In the genomic region with DNA sequence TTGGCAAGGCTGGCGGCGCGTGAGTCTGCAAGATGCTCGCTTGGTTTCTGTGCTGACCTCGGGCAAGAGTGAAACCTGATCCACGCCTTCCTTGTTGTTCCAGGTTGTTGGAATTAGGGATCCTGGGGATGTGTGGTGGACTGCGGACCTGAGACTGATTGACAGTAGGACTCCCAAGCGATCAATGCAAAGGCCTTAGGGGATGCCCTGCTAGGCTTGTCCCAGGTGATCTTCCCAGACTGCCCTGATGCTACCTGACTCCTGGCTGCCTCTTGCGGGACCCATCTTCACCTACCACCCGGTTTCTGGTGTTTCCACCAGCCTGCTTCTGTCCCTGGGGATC, we compare ENCODE assay signal across 8 mouse cellular contexts. TPM values are rescaled to one million over a fixed set of nuclear protein-coding genes. Genes with fewer than 3 reads are reported as not detected.
DNase-seq lines count a peak whose midpoint lies in the region; ATAC-seq and TF ChIP-seq lines count a peak whose summit lies in the region.

No protein-coding gene starts in this region.

- no peak for DNase-seq in liver, adult 2 months (ENCODE audit: extremely low read depth, low read depth, low spot score)
- DNase-seq in liver: no peak
- DNase-seq in embryonic facial prominence, embryonic 14.5 days (ENCODE audit: low spot score): peak; percentile 25
- DNase-seq in retina, postnatal 1 day: no peak
- DNase-seq in gastrocnemius, postnatal 14 days: no peak
- DNase-seq in adrenal gland, adult 2 months: no peak

- peaks cover 6% of the 10 kb centered on the region for H3K4me1 ChIP-seq in liver, adult 2 months (ENCODE audit: control insufficient read depth, insufficient read depth, low read length)
- 0 out of 2 replicates have a peak, but pooled peaks cover 4% of the 10 kb centered on the region for H3K4me1 ChIP-seq in embryonic facial prominence, embryonic 14.5 days (ENCODE audit: control insufficient read depth, insufficient read depth, low read length)
- peaks cover 6% of the 10 kb centered on the region; the same call in 1 of the 2 replicates for H3K4me1 ChIP-seq in intestine, embryonic 15.5 days (replicated peaks)
- H3K4me1 ChIP-seq in neural tube, embryonic 12.5 days: peaks cover 7% of the 10 kb centered on the region

- peak overlapping the region; percentile 87 for H3K4me3 ChIP-seq in liver, adult 2 months (ENCODE audit: insufficient read depth, low read depth, low read length)
- H3K4me3 ChIP-seq in embryonic facial prominence, embryonic 14.5 days (ENCODE audit: low read depth, low read length): peak overlapping the region; percentile 94
- peak overlapping the region; percentile 96 for H3K4me3 ChIP-seq in intestine, embryonic 15.5 days (replicated peaks)
- H3K4me3 ChIP-seq in neural tube, embryonic 12.5 days: peak overlapping the region; percentile 95

- intact Hi-C loops in gastrocnemius, postnatal 14 days (cut with DNase I; ENCODE audit: low total_unique reads): no loop called here

- no peak for TF ChIP-seq CTCF in liver, adult 2 months (IDR thresholded peaks at IDR 0.05; ENCODE audit: low read depth, low read length)

- H3K4me2 ChIP-seq in embryonic facial prominence, embryonic 14.5 days (ENCODE audit: low read depth, low read length): peak overlapping the region; percentile 75
- H3K4me2 ChIP-seq in intestine, embryonic 15.5 days (replicated peaks): peak overlapping the region; percentile 61
- H3K4me2 ChIP-seq in neural tube, embryonic 12.5 days (replicated peaks): peak overlapping the region; percentile 94

- no peak for TF ChIP-seq POLR2A in liver, adult 2 months (IDR thresholded peaks at IDR 0.05; ENCODE audit: extremely low read depth, insufficient read depth, low read length)

- no peaks in the 10 kb centered on the region for H3K9me3 ChIP-seq in embryonic facial prominence, embryonic 14.5 days (ENCODE audit: control insufficient read depth, low read length)
- H3K9me3 ChIP-seq in intestine, embryonic 15.5 days: no peaks in the 10 kb centered on the region
- no peaks in the 10 kb centered on the region for H3K9me3 ChIP-seq in neural tube, embryonic 12.5 days

- H3K9ac ChIP-seq in liver, adult 2 months (ENCODE audit: low read depth, low read length): peak overlapping the region; percentile 67
- H3K9ac ChIP-seq in embryonic facial prominence, embryonic 14.5 days (ENCODE audit: low read depth, low read length): peak overlapping the region; percentile 88
- H3K9ac ChIP-seq in intestine, embryonic 15.5 days: peak overlapping the region; percentile 96
- H3K9ac ChIP-seq in neural tube, embryonic 12.5 days: peak overlapping the region; percentile 81

- WGBS in liver, adult 2 months: 2% methylated on average over 10 of the region's 10 CpGs
- 0% methylated on average over 10 of the region's 10 CpGs for WGBS in embryonic facial prominence, embryonic 14.5 days
- 2% methylated on average over 10 of the region's 10 CpGs for WGBS in intestine, embryonic 15.5 days
- 1% methylated on average over 10 of the region's 10 CpGs for WGBS in neural tube, embryonic 12.5 days

- ATAC-seq in embryonic facial prominence, embryonic 14.5 days (ENCODE audit: low read depth): peak; percentile 61
- ATAC-seq in intestine, embryonic 15.5 days: peak; percentile 46
- ATAC-seq in neural tube, embryonic 12.5 days (ENCODE audit: low FRiP score, low read depth): peak; percentile 70

- H3K79me2 ChIP-seq in liver, adult 2 months (ENCODE audit: control insufficient read depth, insufficient read depth, low read length): peaks cover 15% of the 10 kb centered on the region; the same call in 1 of the 2 replicates

- no peak overlapping the region for H3K27ac ChIP-seq in liver, adult 2 months (replicated peaks; ENCODE audit: insufficient read depth, low read depth, low read length)
- H3K27ac ChIP-seq in embryonic facial prominence, embryonic 14.5 days (replicated peaks; ENCODE audit: low read depth, low read length): peak overlapping the region; percentile 75; the same call in 1 of the 2 replicates
- H3K27ac ChIP-seq in intestine, embryonic 15.5 days: 0 out of 2 replicates have a peak overlapping the region, but pooled peaks have one; percentile 40
- H3K27ac ChIP-seq in neural tube, embryonic 12.5 days: no peak overlapping the region

- no peaks in the 10 kb centered on the region for H3K27me3 ChIP-seq in liver, adult 2 months (ENCODE audit: control insufficient read depth, insufficient read depth, low read length)
- no peaks in the 10 kb centered on the region for H3K27me3 ChIP-seq in embryonic facial prominence, embryonic 14.5 days (replicated peaks; ENCODE audit: control insufficient read depth, insufficient read depth, low read length)
- H3K27me3 ChIP-seq in intestine, embryonic 15.5 days (replicated peaks): no peaks in the 10 kb centered on the region
- H3K27me3 ChIP-seq in neural tube, embryonic 12.5 days (replicated peaks): no peaks in the 10 kb centered on the region

- H3K36me3 ChIP-seq in liver, adult 2 months (ENCODE audit: control insufficient read depth, insufficient read depth, low read length): no peaks in the 10 kb centered on the region
- no peaks in the 10 kb centered on the region for H3K36me3 ChIP-seq in embryonic facial prominence, embryonic 14.5 days (ENCODE audit: control insufficient read depth, insufficient read depth, low read length)
- H3K36me3 ChIP-seq in intestine, embryonic 15.5 days: no peaks in the 10 kb centered on the region
- H3K36me3 ChIP-seq in neural tube, embryonic 12.5 days: no peaks in the 10 kb centered on the region

RNA-seq across cellular contexts. Expression of gene Chmp2b, which starts 0.3 kb away (rescaled TPM):
- 19.1 and 20.6 TPM in 2 replicates for total RNA-seq in liver, adult 2 months (2014; rRNA removed)
- polyA plus RNA-seq in liver, adult 2 months (2012; rRNA removed): 8.5 and 10.5 TPM in 2 replicates
- polyA plus RNA-seq in embryonic facial prominence, embryonic 14.5 days (2014; fragmentation: Nextera tagmentation; extraction: Ambion mirVana): 95.3 and 97.2 TPM in 2 replicates
- polyA plus RNA-seq in intestine, embryonic 15.5 days (2015; fragmentation: Nextera tagmentation; extraction: Ambion mirVana): 126 and 143 TPM in 2 replicates
- 125 and 131 TPM in 2 replicates for polyA plus RNA-seq in neural tube, embryonic 12.5 days (2016; fragmentation: Nextera tagmentation; extraction: Ambion mirVana)
- 10 to 100 TPM; 33.8 to 34.9 TPM for total RNA-seq in gastrocnemius, postnatal 14 days (2021)
- 10 to 100 TPM; 47.6 to 60.1 TPM for total RNA-seq in adrenal gland, adult 2 months (2021)
- polyA plus RNA-seq in adrenal gland, adult 2 months (2012; rRNA removed): 42.8 and 45.2 TPM in 2 replicates

RNA-seq across cellular contexts. Expression of gene Pou1f1, which starts 42.5 kb away (rescaled TPM):
- total RNA-seq in liver, adult 2 months (2014; rRNA removed): not detected in 2 replicates
- polyA plus RNA-seq in liver, adult 2 months (2012; rRNA removed): not detected in 2 replicates
- polyA plus RNA-seq in embryonic facial prominence, embryonic 14.5 days (2014; fragmentation: Nextera tagmentation; extraction: Ambion mirVana): 0.92 and 1.3 TPM in 2 replicates
- not detected in 2 replicates for polyA plus RNA-seq in intestine, embryonic 15.5 days (2015; fragmentation: Nextera tagmentation; extraction: Ambion mirVana)
- polyA plus RNA-seq in neural tube, embryonic 12.5 days (2016; fragmentation: Nextera tagmentation; extraction: Ambion mirVana): not detected in 2 replicates
- total RNA-seq in gastrocnemius, postnatal 14 days (2021): not detected
- total RNA-seq in adrenal gland, adult 2 months (2021): not detected
- polyA plus RNA-seq in adrenal gland, adult 2 months (2012; rRNA removed): not detected in 2 replicates

Comparison
In these comparisons a context has a peak if more than half of its experiments do, and no peak if none do; other contexts are left out.
1. H3K27ac ChIP-seq: peak in embryonic facial prominence, embryonic 14.5 days (single experiment) and intestine, embryonic 15.5 days (single experiment); none in liver, adult 2 months (single experiment) and neural tube, embryonic 12.5 days (single experiment).
2. Peak in every context shown above with its lines, with median percentiles within 50 percentile points of each other: H3K4me3 ChIP-seq, H3K9ac ChIP-seq, ATAC-seq and H3K4me2 ChIP-seq.